8 mouse cellular contexts compared by ENCODE assay signal in the genomic region with DNA sequence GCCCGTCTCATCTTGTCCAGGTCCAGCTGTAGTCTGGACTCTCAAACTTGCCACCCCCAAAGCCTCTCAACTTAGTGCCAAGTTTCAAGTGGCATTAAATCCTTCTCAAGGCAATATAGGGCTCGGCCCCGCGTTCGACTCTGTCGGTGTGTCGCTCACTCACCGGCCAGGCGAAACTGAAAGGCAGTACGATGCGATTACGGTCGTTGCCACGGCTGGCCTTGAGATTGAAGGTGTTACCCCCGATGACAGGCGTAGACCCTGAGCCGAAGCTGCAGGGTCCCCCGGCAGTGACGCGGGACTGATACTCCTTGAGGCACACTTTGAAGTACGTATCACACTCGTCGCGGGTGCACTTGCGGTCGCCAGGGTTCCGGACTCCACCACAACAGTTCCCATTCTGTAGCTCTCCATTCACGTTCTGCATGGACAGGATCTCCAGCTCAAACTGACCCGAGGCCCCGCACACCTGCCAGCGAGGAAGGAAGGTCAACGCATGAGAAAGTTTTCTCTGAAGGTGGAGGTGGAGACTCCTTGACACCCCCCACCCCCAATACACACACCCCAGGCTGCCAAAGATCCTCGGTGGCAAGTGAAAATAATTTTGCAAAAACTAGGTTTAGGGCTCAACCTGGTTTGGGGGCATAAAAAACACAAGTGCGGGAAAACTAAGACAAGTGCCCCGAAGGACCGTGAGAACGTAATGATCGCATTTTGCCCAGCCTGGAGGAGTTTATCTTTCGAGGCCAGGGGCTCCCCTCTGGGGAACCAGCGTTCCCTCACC. TPM values are rescaled to one million over a fixed set of nuclear protein-coding genes. Genes with fewer than 3 reads are reported as not detected.
DNase-seq lines count a peak whose midpoint lies in the region; ATAC-seq and TF ChIP-seq lines count a peak whose summit lies in the region.

No protein-coding gene starts in this region.

- peak overlapping the region; percentile 72 for H3ac ChIP-seq in C2C12 (ENCODE audit: control insufficient read depth, insufficient read length, low read depth)

- H3K9ac ChIP-seq in embryonic facial prominence, embryonic 15.5 days = peak overlapping the region; percentile 68
- H3K9ac ChIP-seq in liver, embryonic 11.5 days (ENCODE audit: low read depth, low read length) = peak overlapping the region; percentile 43
- H3K9ac ChIP-seq in midbrain, postnatal 0 days (replicated peaks; ENCODE audit: low read length, poor library complexity, severe bottlenecking) = peak overlapping the region; percentile 62

- TF ChIP-seq CTCF in C2C12 (IDR thresholded peaks at IDR 0.05; ENCODE audit: control insufficient read depth, insufficient read depth, insufficient read length) (no peak), G1E (IDR thresholded peaks at IDR 0.05; ENCODE audit: low read depth, low read length) (no peak)
- TF ChIP-seq CTCF in midbrain, postnatal 0 days (IDR thresholded peaks at IDR 0.05) = no peak

- under 1% methylated on average over 40 of the region's 40 CpGs for WGBS in embryonic facial prominence, embryonic 15.5 days
- under 1% methylated on average over 40 of the region's 40 CpGs for WGBS in liver, embryonic 11.5 days
- under 1% methylated on average over 40 of the region's 40 CpGs for WGBS in midbrain, postnatal 0 days

- peak overlapping the region; percentile 82 for H3K4me2 ChIP-seq in embryonic facial prominence, embryonic 15.5 days (replicated peaks)
- peak overlapping the region; percentile 85 for H3K4me2 ChIP-seq in liver, embryonic 11.5 days
- peak overlapping the region; percentile 99 for H3K4me2 ChIP-seq in midbrain, postnatal 0 days (ENCODE audit: low read depth, low read length, poor library complexity, severe bottlenecking)

- H3K4me1 ChIP-seq in G1E (ENCODE audit: insufficient read depth, low read depth, low read length) = no peaks in the 10 kb centered on the region
- H3K4me1 ChIP-seq in embryonic facial prominence, embryonic 15.5 days = peaks cover 41% of the 10 kb centered on the region
- no peaks in the 10 kb centered on the region; the same call in 1 of the 2 replicates for H3K4me1 ChIP-seq in liver, embryonic 11.5 days (replicated peaks; ENCODE audit: control insufficient read depth, insufficient read depth, low read length)
- H3K4me1 ChIP-seq in midbrain, postnatal 0 days (ENCODE audit: insufficient read depth, low read length) = no peaks in the 10 kb centered on the region; the same call in 1 of the 2 replicates

- peaks cover 48% of the 10 kb centered on the region for H3K9me3 ChIP-seq in G1E (replicated peaks)
- no peaks in the 10 kb centered on the region for H3K9me3 ChIP-seq in embryonic facial prominence, embryonic 15.5 days (replicated peaks)
- H3K9me3 ChIP-seq in liver, embryonic 11.5 days (ENCODE audit: control insufficient read depth, low read length) = no peaks in the 10 kb centered on the region
- H3K9me3 ChIP-seq in midbrain, postnatal 0 days (ENCODE audit: low read length) = no peaks in the 10 kb centered on the region

- H3K27ac ChIP-seq in embryonic facial prominence, embryonic 15.5 days (replicated peaks) = peak overlapping the region; percentile 99
- no peak overlapping the region for H3K27ac ChIP-seq in liver, embryonic 11.5 days (ENCODE audit: low read depth, low read length)
- H3K27ac ChIP-seq in midbrain, postnatal 0 days (ENCODE audit: low read depth, low read length) = 0 out of 2 replicates have a peak overlapping the region, but pooled peaks have one; percentile 51

- H3K4me3 ChIP-seq in C2C12 (ENCODE audit: insufficient read depth, poor library complexity, severe bottlenecking) (peak overlapping the region; percentile 56), G1E (ENCODE audit: low read depth, low read length) (peak overlapping the region; percentile 33; the same call in 1 of the 2 replicates)
- peak overlapping the region; percentile 77 for H3K4me3 ChIP-seq in embryonic facial prominence, embryonic 15.5 days (replicated peaks)
- H3K4me3 ChIP-seq in liver, embryonic 11.5 days (ENCODE audit: low read depth, low read length) = peak overlapping the region; percentile 61
- H3K4me3 ChIP-seq in midbrain, postnatal 0 days (ENCODE audit: low read depth, low read length) = peak overlapping the region; percentile 64

- no peaks in the 10 kb centered on the region for H3K27me3 ChIP-seq in C2C12 (ENCODE audit: control insufficient read depth, insufficient read depth, insufficient read length)
- H3K27me3 ChIP-seq in G1E (ENCODE audit: insufficient read depth, low read length) = 0 out of 2 replicates have a peak, but pooled peaks cover 4% of the 10 kb centered on the region
- H3K27me3 ChIP-seq in embryonic facial prominence, embryonic 15.5 days = no peaks in the 10 kb centered on the region
- H3K27me3 ChIP-seq in liver, embryonic 11.5 days (replicated peaks; ENCODE audit: control insufficient read depth, insufficient read depth, low read length) = peaks cover 52% of the 10 kb centered on the region
- no peaks in the 10 kb centered on the region for H3K27me3 ChIP-seq in midbrain, postnatal 0 days (ENCODE audit: insufficient read depth, low read length)

- ATAC-seq in G1E (ENCODE audit: extremely low read depth, insufficient number of reproducible peaks, low FRiP score, poor library complexity, severe bottlenecking) = no peak
- no peak for ATAC-seq in embryonic facial prominence, embryonic 15.5 days (ENCODE audit: insufficient number of reproducible peaks, low FRiP score, low TSS enrichment, low read depth)
- ATAC-seq in hematopoietic stem cell, adult 5-6 weeks (replicated peaks in 1 of 2; ENCODE audit: insufficient read depth in 1 of 2, low FRiP score in 2 of 2, low TSS enrichment in 1 of 2, low read depth in 1 of 2, poor library complexity in 2 of 2, severe bottlenecking in 2 of 2) = peak; percentile 9 to 22; a peak in 3 of 4 replicates
- ATAC-seq in liver, embryonic 11.5 days (replicated peaks; ENCODE audit: low FRiP score) = no peak
- no peak for ATAC-seq in midbrain, postnatal 0 days (ENCODE audit: low FRiP score)

- DNase-seq in G1E (ENCODE audit: low spot score) = no peak
- peak; percentile 52 for DNase-seq in liver, embryonic 11.5 days (ENCODE audit: low spot score)
- DNase-seq in midbrain, postnatal 0 days (ENCODE audit: low spot score) = no peak
- DNase-seq in layer of hippocampus, adult 8-10 months (ENCODE audit: low spot score in 2 of 2) = no peak
- DNase-seq in cerebellum, postnatal 4 days (ENCODE audit: low spot score in 2 of 2) = no peak

- peaks cover 39% of the 10 kb centered on the region for H3K79me3 ChIP-seq in C2C12 (ENCODE audit: low read depth)

- peaks cover 57% of the 10 kb centered on the region for H3K79me2 ChIP-seq in C2C12 (ENCODE audit: control insufficient read depth, insufficient read depth)

- H3K36me3 ChIP-seq in C2C12 (ENCODE audit: control insufficient read depth, insufficient read depth) = peaks cover 9% of the 10 kb centered on the region
- no peaks in the 10 kb centered on the region for H3K36me3 ChIP-seq in G1E (replicated peaks)
- no peaks in the 10 kb centered on the region for H3K36me3 ChIP-seq in embryonic facial prominence, embryonic 15.5 days
- no peaks in the 10 kb centered on the region for H3K36me3 ChIP-seq in liver, embryonic 11.5 days (ENCODE audit: control insufficient read depth, insufficient read depth, low read length)
- no peaks in the 10 kb centered on the region for H3K36me3 ChIP-seq in midbrain, postnatal 0 days (ENCODE audit: insufficient read depth, low read length)

TF ChIP-seq in C2C12, 6 proteins besides CTCF, POLR2A, EP300 and RAD21:
- TF ChIP-seq CEBPB (IDR thresholded peaks at IDR 0.05; ENCODE audit: low read depth) = no peak
TF ChIP-seq in C2C12: peak in this region for 0.

RNA-seq across cellular contexts. Expression of gene Jag1, which starts 1.0 kb away (rescaled TPM):
- polyA plus RNA-seq in C2C12 (2012; fragmentation: generic; extraction: Trizol) (4.0 TPM), G1E (2012) (not detected in 2 replicates)
- total RNA-seq in G1E (2014; fragmentation: Nextera tagmentation) (not detected in 2 replicates), G1E (2017) (0.06 TPM in 1 of 2 replicates, not detected in the other)
- polyA plus RNA-seq in embryonic facial prominence, embryonic 15.5 days (2015; fragmentation: Nextera tagmentation; extraction: Ambion mirVana) = 30.9 and 32.2 TPM in 2 replicates
- total RNA-seq in hematopoietic stem cell, adult 5-6 weeks (2017) = 1.3 and 2.4 TPM in 2 replicates
- 4.6 and 4.7 TPM in 2 replicates for polyA plus RNA-seq in liver, embryonic 11.5 days (2014; fragmentation: Nextera tagmentation; extraction: Ambion mirVana)
- 8.7 and 10.1 TPM in 2 replicates for total RNA-seq in midbrain, postnatal 0 days (2014; rRNA removed)
- 4.3 and 4.4 TPM in 2 replicates for polyA plus RNA-seq in midbrain, postnatal 0 days (2015; fragmentation: Nextera tagmentation; extraction: Ambion mirVana)
- 10 to 100 TPM; 10.0 to 11.6 (median 10.9) TPM for total RNA-seq in layer of hippocampus, adult 8-10 months (2022)

Comparison
In these comparisons a context has a peak if more than half of its experiments do, and no peak if none do; other contexts are left out.
1. ATAC-seq: peak in hematopoietic stem cell, adult 5-6 weeks (2 of 2); none in G1E (single experiment), embryonic facial prominence, embryonic 15.5 days (single experiment), liver, embryonic 11.5 days (single experiment) and midbrain, postnatal 0 days (single experiment).
2. Peak in every context shown above with its lines, with median percentiles within 50 percentile points of each other: H3K4me3 ChIP-seq, H3K4me2 ChIP-seq and H3K9ac ChIP-seq.